Mouse (Mus musculus) embryo, embryonic 11.5 days (tissue): ENCODE data around the gene Htatip2.

Source experiments
- DNase-seq: peaks from one replicate; pipeline ENCODE4 v3.0.0-alpha.2; 2012; ENCODE audit warnings: low read depth, low spot score

Gene Htatip2

DNA sequence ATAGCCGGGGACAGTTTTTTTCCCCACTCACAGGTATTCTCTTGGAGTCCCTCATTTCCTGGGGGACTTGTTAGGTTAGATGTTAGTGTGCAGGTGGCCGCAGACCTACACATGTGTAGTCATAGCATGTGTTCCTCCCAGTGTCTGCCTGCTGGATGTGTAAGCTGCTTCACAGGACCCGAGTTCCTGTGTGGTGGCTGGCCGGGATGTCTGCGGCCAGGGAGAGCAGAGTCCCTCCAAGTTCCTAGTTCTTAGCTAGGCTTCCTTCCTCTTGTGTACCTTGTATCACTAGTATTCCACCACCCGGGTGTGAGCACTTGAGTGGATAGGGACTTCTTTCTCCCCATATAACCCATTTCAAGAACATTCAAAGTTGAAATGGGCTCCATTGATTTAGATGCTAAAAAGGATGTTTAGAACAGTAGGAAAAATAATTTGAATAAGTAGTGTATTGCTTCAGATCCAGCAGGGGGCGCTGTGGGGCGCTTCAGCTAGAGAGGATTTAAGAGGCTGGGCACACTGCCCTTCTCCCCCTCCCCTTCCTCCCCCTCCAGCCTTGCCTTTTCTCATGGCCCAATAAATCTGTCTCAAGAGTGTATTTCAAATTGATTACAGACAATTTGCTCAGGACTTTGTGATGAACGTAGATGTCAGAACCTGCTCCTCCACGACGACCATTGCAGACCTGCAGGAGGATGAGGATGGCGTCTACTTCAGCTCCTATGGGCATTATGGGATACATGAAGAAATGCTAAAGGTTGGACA lies 27.9 kb downstream of the Htatip2 start:
- peak; percentile 60 for DNase-seq

DNA sequence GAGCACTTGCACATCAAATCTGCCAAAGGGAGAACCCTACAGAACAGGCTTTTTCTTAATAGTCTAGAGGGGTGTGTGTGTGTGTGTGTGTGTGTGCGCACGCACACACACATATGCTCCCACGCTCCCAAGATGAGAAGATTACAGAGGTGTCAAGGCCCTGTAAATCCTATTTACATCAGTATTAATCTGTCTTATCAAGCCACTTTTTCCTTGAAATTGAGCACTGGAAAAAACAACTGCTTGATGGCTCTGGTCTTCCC lies 28.4 kb downstream of the Htatip2 start:
- DNase-seq, result no peak

DNA sequence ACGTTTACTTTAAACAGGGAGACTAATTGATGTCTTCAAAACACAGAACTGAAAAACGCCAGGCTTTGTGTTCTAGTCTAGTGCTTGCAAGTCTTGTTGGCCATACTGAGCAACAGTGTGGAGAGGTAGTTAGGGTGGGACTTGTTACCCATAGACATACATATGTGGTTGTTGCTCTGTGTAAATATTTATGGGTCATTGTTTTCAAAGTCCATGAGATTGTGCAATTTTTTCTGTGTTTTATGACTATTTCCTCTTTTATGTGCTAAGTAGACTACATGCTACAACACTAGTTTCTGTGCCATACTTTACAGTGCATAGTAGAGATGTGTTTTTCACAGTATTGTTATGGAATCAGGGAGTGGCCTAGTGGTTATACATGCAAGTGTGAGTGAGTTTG lies 35.4 kb downstream of the Htatip2 start:
- DNase-seq, result no peak

DNA sequence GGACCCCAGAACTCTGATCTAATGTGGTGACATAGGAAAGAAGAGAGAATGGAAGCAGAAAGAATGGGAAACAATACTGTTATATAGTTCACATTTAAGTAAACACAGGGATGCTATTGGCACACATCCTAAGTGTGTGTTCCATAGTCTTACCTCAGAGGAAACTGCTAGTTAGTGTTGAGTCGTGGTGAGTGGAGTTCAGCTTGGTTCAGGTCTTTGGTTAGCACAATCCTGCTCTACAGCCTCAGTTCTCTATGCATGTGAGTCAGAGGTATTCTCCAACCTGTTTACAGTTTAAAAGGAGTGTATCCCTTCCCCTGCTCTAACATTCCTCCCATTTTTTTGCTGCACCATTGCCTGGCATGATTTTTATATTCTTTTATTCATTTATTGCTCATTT lies 38.3 kb downstream of the Htatip2 start:
- no peak for DNase-seq

DNA sequence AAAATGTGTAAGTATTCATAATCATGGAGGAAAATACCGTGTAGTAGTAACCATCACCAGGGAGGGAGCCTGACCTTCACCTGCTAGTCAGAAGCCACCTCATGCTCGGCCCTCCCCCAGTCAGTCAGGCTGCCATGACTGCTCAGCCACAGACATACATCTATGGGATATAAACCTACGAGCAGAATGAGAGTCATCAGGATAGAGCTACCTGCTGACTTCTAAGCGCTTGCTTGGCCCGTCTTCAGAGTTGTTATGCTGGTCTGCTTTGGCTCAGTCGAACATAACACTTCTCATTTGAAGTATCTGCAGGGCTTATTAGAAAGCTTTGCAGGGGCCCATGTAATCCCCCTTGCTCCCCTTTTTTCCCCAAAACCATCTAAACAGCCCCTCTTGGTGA lies 44.6 kb downstream of the Htatip2 start:
- no peak for DNase-seq

DNA sequence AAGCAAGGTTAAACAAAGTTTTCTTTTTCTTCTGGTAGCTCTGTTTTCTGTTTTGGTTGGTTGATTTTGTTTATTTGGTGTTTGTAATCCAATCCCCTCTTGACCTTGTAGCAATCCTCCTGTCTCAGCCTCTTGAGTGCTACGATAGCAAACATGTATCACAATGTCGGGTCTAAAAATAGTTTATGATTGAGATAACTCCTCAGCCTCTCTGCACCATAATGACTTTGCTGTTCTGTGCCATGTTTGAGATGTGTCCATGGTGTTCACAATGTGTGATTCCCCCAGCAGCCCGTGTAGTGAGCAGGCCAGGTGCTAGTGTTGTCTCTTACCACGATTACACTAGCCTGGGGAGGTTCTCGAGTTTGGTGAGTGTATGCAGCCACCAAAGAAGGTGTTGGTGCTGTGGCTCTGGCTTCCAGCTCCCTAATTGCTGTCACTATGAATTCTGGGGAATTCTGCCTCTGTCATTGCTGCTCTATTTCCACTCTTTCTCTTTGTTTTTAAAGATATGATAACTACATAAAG lies 45.8 kb downstream of the Htatip2 start:
- DNase-seq, result no peak

DNA sequence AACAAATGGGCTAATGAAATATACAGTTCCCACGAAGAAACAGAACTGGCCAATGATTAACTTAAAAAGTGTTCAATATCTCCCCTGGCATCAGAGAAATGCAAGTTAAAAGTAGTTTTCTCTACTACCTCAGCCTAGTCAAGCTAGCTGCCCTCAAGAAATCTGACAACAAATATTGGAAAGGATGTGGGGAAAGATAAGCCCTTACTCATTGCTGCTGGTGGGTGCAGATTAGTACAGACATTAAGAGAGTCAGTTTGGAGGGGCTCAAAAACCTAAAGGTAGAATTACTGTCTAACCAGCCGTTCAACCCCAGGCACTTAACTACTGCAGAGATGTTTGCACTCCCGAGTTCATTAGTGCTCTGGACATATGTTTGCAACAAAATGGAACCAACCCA lies 46.7 kb downstream of the Htatip2 start:
- DNase-seq, result no peak

DNA sequence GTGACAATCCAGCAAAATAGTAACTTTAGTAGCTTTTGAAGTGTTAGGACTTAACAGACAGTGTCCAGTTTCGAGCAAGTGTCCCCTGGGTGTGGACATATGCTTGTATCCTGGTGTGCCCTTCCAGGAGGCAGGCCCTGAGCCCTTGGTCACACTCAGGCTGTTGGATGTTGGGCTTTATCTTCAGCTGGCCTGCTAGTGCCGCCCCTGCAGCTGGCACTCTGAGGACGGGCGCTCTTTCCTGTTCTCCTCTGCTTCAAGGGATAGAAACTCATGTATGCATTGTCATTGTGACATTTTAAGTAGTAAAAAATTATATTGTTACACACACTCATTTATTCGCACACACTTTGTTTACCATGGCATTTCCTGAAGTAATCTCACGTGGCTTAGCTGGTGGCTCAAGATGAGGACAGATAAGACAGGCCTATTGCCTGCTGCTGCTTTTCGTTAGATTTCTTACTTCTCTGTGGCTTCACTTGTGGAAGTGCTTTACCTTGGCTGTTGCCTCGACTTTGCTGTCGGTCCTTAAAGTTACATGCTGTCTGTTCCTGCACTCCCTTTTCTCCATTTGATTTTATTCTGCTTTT lies 48.3 kb downstream of the Htatip2 start:
- DNase-seq, result no peak

DNA sequence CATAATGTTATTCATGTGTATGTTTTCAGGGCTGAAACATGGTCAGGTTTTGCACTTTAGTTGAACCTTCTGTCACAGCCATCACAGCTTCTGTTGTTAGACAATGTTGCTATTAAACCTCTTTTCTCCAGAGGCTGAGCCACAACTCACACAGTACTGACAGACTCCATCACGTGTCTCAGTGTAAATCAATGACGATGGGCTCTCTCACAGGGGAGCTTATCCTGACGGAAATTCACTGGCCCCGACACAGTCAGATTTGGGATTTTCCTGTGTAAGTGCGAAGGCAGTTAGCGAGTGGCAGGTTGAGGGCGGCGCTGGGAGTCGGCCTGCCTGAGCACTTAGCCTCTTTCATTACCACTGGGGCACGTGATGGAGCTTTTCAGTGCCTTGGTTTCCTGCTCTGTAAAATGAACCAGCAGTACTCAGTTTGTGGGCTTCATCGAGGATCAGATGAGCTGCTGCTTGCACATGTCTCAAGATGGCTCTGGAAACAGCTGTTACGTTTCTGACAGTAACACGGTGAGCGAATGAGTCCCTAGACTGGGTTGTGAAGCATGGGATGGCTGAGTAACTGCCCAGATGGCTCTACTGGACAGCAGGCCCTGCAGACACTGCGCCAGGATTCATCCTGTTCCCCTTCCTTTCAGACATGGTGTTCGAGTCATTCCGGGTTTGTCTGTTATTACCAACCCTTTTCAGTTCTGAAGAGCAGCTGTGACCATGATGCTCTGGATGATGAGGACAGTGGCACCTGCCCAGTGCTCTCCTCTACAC lies 49.1 kb downstream of the Htatip2 start:
- no peak for DNase-seq

DNA sequence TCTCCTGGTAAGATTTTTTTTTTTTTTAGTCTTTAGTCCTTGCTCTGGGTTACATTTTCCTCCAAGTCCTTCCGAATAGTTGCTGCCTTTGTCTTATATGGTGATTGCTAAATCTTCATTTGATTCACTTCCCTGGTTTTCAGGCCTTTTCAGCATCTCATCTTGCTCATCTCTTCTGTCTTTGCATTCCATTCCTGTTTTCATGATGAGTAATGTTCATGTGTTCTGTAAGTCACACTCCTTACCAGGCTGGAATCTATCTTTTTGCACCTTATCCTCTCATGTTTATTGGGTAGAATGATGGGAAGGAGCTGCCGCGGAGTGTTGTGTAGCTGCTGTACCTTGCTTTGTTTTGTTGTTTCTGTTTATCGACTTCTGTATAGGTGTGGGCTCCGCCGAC lies 50.2 kb downstream of the Htatip2 start:
- DNase-seq, result no peak

DNA sequence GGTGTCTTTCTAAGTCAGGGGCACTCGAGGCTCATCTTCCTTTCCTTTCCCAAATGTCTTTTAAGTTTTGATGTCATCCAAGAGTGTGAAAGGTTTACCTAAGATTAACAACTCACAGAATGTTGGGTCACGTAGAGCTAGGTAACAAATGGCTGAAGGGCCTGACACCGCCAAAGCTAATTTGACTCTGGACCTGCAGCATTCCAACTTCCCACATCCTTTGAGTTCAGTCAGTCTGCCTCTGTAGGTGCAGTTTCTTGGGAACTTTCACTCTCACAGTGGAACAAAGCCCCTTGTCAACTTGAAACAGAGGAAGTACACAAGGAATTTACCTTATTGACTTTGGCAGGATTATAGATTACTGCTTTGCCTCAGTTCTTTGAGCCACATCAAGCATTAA lies 50.6 kb downstream of the Htatip2 start:
- no peak for DNase-seq

DNA sequence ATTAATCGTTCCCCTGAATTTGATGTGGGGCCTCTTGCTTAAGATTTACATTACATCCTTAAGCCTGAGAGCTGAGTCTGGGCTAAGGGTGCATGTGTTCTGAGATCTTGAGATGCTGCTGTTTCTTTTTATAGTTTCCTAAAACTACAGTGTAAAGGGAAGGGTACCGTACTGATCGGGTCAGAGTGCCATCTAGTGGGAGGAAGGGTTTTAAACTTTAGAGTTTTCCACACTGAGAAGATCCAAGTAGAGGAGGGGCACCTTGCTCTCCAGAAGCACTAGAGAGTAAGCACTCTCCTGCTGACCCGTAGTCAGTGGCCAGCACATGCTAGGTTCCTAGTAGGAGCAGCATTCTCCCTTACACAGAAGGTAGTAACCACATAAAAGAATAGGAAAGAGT lies 52.4 kb downstream of the Htatip2 start:
- no peak for DNase-seq

DNA sequence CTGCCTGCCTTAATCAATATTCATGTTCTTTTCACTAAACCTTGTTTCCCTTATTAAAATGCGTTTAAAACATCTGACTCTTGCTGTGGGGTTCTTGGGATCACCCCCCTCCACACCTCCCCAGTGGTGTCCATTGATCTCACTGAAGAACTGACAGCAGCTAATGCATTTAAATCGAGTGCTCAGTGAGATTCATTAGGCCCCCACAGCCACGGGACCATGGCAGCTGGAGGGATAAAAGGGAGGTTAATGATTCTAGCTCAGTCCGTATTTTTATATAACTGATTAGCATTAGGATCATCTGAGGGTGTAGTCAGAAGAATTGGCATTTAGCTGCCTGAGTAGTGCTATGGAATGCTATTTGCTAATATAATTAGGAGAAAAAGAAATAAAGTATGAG lies 60.5 kb downstream of the Htatip2 start:
- DNase-seq, result no peak

DNA sequence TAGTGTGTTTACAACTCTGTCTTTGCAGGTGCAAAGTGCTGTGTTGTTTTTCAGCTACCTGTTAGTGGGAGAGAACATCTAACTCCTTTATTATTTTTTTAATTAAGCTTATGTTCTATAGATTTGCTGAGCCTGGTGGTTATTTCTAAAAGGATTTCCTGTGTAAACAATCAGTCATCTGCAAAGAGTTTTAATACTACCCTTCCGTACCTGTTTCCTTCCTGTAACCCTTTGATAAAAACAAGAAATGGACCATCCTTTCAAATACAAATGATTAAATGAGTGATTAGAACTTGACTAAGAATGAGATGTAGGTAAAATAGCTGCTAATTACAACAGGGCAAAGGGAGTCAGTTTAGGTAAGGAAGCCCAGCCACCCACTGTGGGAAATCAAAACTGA lies 62.5 kb downstream of the Htatip2 start:
- no peak for DNase-seq

DNA sequence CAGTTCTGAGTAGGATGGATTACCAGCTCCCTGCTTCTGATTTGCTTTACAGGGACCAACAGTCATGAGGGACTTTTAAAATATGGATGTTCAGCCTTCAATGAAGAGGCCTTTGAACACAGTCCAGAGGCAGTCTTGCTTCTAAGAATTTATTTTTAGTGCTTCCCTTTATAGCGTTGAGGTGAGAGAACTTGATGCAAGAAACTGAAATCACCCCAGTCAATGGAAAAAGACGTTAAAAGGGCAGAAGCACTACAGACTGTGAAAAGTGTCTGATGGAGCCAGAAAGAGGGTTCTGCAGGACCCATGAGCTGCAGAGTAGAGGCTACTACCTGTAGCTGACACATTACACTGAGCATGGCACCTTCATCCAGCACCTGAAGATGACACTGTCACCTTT lies 63.1 kb downstream of the Htatip2 start:
- no peak for DNase-seq
